Mouse (Mus musculus): ENCODE measurements at regions not wholly inside any gene's neighbourhood (a gene's known extent, or its start where the extent isn't known, plus 50 kb on each side); places are given as distances from the start of the nearest gene placed in this dataset.

DNA sequence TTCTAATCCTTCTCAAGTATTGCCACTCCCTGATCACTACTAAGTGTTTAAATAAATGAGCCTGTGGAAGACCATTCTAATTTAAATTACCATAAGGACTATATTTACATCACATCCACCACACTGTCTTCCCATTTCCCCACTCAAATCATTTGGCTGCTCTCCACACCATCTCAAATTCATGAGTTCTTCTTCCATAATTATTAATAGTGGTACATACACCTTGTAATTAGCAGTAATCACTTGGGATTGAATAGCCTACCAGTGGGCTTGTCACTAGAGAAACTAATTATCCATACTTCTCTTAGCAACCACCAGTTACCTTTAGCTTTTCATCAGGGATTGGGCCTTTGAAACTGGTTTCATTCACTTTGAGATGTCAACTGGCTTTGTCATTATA lies 612.3 kb upstream of the Stxbp6 start:
- Histone ChIP-seq H3K4me1 (ENCODE audit: control insufficient read depth, insufficient read depth, low read length) (no peaks in the 10 kb centered on the region), H3K27ac (ENCODE audit: insufficient read depth, low read depth, low read length) (no peak overlapping the region), H3K36me3 (ENCODE audit: control insufficient read depth, insufficient read depth, low read length) (no peaks in the 10 kb centered on the region), H3K27me3 (replicated peaks; ENCODE audit: control insufficient read depth, insufficient read depth, low read length) (no peaks in the 10 kb centered on the region), H3K4me3 (ENCODE audit: insufficient read depth, low read depth, low read length) (no peak overlapping the region)
- no peak for DNase-seq
- TF ChIP-seq POLR2A (IDR thresholded peaks at IDR 0.05; ENCODE audit: low read depth, low read length) (no peak), CTCF (conservative IDR thresholded peaks at IDR 0.05; ENCODE audit: insufficient read depth, insufficient read length, low read depth, low read length) (no peak)

DNA sequence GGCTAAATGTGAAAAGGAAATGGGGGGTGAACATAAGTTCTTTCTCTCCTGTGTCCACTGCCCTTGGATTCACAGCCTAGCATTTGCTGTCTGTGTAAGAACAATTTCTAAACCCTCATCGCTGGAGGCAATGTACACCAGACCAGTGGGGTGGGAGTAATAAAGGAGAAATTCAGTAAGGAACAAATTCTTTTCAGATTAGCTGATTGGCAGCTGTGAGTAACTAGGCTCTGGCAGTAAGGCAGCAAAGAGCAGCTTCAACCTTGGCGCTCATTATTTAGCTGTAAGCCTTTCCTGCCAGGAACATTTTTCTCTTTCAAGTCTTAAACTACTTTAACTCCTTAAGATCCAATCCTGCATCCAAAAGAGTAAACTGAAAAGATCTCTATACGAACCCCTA lies 597.9 kb upstream of the Stxbp6 start:
- Histone ChIP-seq H3K4me3 (ENCODE audit: insufficient read depth, low read depth, low read length) (no peak overlapping the region), H3K36me3 (ENCODE audit: control insufficient read depth, insufficient read depth, low read length) (no peaks in the 10 kb centered on the region), H3K27me3 (replicated peaks; ENCODE audit: control insufficient read depth, insufficient read depth, low read length) (no peaks in the 10 kb centered on the region), H3K27ac (ENCODE audit: insufficient read depth, low read depth, low read length) (no peak overlapping the region), H3K4me1 (ENCODE audit: control insufficient read depth, insufficient read depth, low read length) (no peaks in the 10 kb centered on the region)
- DNase-seq: no peak
- WGBS: 46% methylated on average over 3 of the region's 3 CpGs
- TF ChIP-seq POLR2A (IDR thresholded peaks at IDR 0.05; ENCODE audit: low read depth, low read length) (no peak), CTCF (conservative IDR thresholded peaks at IDR 0.05; ENCODE audit: insufficient read depth, insufficient read length, low read depth, low read length) (no peak)

DNA sequence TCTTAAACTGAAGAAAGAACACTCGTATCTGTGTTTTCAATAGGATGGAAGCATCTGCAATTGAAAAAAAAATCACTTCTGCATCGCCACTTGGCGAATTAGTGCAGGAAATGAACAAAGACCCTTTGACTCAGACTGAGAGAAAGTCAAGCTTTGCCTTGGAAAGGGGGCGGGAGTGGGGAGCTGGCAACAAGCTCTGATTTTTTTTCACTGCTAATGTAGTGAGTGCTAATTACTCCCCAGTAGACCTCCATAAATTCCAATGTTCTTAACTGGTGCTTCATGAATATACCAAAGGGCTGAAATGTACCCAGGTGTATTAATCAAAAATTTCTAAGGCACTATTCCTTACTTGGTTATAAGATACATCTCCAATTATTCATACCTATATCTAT lies 597.0 kb upstream of the Stxbp6 start:
- no peaks in the 10 kb centered on the region for H3K4me1 ChIP-seq (ENCODE audit: control insufficient read depth, insufficient read depth, low read length)
- no peaks in the 10 kb centered on the region for H3K36me3 ChIP-seq (ENCODE audit: control insufficient read depth, insufficient read depth, low read length)
- TF ChIP-seq POLR2A (IDR thresholded peaks at IDR 0.05; ENCODE audit: low read depth, low read length): no peak
- TF ChIP-seq CTCF (conservative IDR thresholded peaks at IDR 0.05; ENCODE audit: insufficient read depth, insufficient read length, low read depth, low read length): no peak
- WGBS: 66% methylated on average over 4 of the region's 4 CpGs
- H3K27ac ChIP-seq (ENCODE audit: insufficient read depth, low read depth, low read length): no peak overlapping the region
- no peak overlapping the region for H3K4me3 ChIP-seq (ENCODE audit: insufficient read depth, low read depth, low read length)
- no peak for DNase-seq
- H3K27me3 ChIP-seq (replicated peaks; ENCODE audit: control insufficient read depth, insufficient read depth, low read length): no peaks in the 10 kb centered on the region

DNA sequence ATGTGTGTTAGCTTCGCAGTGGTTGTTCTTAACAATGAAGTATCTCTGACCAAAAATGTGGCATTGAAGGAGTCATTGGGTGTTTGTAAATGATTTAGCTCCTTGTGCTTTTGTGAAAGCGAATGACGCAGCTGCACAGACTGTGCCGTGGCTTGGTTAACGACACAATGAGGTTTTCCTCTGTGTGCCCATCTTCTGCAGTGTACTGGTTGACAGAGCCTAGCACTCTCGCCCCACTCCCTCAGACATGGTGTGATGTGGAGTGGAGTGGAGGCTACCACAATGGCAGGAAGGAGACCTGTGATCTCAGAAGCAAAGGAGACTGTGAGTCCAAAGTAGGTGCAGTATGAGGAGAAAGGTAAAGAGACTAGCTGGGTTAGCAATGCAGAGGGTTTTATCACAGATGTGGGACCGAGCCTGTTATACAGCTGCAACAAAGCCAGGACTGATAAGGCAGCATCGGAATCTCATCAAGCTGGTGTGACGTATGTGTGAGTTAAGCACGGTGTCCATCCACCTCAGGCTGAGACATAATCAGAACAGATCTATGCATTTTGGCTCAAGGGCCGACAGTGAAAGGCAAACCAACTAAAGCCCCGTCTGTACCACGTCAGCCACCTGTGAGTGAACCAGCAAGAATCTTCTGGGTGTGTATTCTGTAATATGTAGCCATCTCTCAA lies 596.5 kb upstream of the Stxbp6 start:
- no peak for TF ChIP-seq CTCF (conservative IDR thresholded peaks at IDR 0.05; ENCODE audit: insufficient read depth, insufficient read length, low read depth, low read length)
- no peak for DNase-seq
- Histone ChIP-seq H3K36me3 (ENCODE audit: control insufficient read depth, insufficient read depth, low read length) (no peaks in the 10 kb centered on the region), H3K4me3 (ENCODE audit: insufficient read depth, low read depth, low read length) (no peak overlapping the region), H3K27me3 (replicated peaks; ENCODE audit: control insufficient read depth, insufficient read depth, low read length) (no peaks in the 10 kb centered on the region), H3K27ac (ENCODE audit: insufficient read depth, low read depth, low read length) (no peak overlapping the region), H3K4me1 (ENCODE audit: control insufficient read depth, insufficient read depth, low read length) (no peaks in the 10 kb centered on the region)
- 70% methylated on average over 13 of the region's 13 CpGs for WGBS

DNA sequence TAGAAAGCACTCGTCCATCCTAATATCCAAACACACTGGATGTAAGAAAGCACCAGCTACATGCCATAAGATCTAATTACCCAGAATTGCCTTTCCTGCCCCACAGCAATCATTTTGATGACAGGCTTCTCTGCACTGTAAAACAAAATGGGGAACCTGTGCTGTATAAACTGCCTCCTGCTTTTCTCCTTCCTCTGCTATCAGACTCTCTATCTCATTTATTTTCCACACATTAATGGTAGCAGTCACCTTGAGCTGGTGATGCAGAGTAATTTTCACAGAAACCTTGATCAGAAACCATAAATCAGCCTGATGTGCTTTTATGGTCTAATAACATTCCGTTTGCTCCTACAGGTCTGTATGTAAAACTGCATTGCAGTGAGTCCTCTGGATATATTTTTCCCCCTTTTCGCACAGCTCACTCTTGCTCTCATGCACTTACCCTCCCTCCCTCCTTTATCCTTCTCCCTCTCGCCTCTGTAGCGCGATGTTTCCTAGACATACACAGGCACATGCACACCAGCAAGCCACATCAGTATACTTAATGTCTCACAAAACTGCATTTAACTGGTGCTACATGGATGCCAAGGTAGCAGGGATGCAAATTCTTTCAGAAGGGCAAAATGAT lies 595.9 kb upstream of the Stxbp6 start:
- no peaks in the 10 kb centered on the region for H3K4me1 ChIP-seq (ENCODE audit: control insufficient read depth, insufficient read depth, low read length)
- 35% methylated on average over 6 of the region's 6 CpGs for WGBS
- DNase-seq: no peak
- H3K27me3 ChIP-seq (replicated peaks; ENCODE audit: control insufficient read depth, insufficient read depth, low read length): no peaks in the 10 kb centered on the region
- no peaks in the 10 kb centered on the region for H3K36me3 ChIP-seq (ENCODE audit: control insufficient read depth, insufficient read depth, low read length)
- no peak overlapping the region for H3K4me3 ChIP-seq (ENCODE audit: insufficient read depth, low read depth, low read length)
- no peak overlapping the region for H3K27ac ChIP-seq (ENCODE audit: insufficient read depth, low read depth, low read length)
- TF ChIP-seq CTCF (conservative IDR thresholded peaks at IDR 0.05; ENCODE audit: insufficient read depth, insufficient read length, low read depth, low read length) (no peak), POLR2A (IDR thresholded peaks at IDR 0.05; ENCODE audit: low read depth, low read length) (no peak)

DNA sequence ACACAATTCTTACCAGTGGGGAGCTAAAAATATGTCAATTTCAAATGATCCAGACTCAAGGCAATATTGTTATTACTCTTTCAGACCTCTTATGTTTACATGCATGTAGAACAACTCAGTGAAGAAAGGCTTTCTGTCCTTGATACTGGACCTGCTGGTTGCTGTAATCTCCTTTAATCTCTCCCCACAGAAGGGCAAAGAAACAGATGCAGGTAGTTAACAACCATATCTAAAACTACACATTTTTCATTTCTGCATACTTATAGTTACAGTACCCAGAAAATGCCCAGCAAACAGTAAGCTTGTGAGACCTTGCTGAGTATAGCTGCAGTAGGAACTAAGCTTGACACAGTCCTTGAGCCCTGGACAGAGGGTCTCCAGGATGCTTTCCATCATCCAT lies 585.1 kb upstream of the Stxbp6 start:
- DNase-seq: no peak
- TF ChIP-seq POLR2A (IDR thresholded peaks at IDR 0.05; ENCODE audit: low read depth, low read length) (no peak), CTCF (conservative IDR thresholded peaks at IDR 0.05; ENCODE audit: insufficient read depth, insufficient read length, low read depth, low read length) (no peak)
- Histone ChIP-seq H3K4me1 (ENCODE audit: control insufficient read depth, insufficient read depth, low read length) (no peaks in the 10 kb centered on the region), H3K36me3 (ENCODE audit: control insufficient read depth, insufficient read depth, low read length) (no peaks in the 10 kb centered on the region), H3K27ac (ENCODE audit: insufficient read depth, low read depth, low read length) (no peak overlapping the region), H3K4me3 (ENCODE audit: insufficient read depth, low read depth, low read length) (no peak overlapping the region), H3K27me3 (replicated peaks; ENCODE audit: control insufficient read depth, insufficient read depth, low read length) (no peaks in the 10 kb centered on the region)

DNA sequence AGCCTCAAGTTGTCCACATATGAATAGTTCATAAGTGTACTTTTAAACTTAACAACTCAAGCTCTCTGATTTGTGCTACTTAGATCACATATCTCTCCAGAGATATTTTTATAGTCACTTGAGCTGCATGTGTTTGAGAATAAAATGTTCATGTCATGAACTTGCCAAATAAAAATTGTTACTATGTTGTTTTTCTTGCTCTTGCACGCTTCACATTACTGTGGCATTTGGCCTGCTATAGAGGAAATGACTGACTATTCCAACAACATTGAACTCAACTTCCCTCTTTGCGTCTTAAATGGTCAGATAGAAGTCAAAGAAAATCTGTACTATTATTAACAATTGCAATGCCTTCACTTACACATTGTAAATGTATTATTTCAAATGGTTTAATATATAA lies 582.1 kb upstream of the Stxbp6 start:
- no peak for DNase-seq
- Histone ChIP-seq H3K36me3 (ENCODE audit: control insufficient read depth, insufficient read depth, low read length) (no peaks in the 10 kb centered on the region), H3K27me3 (replicated peaks; ENCODE audit: control insufficient read depth, insufficient read depth, low read length) (no peaks in the 10 kb centered on the region), H3K4me1 (ENCODE audit: control insufficient read depth, insufficient read depth, low read length) (no peaks in the 10 kb centered on the region), H3K4me3 (ENCODE audit: insufficient read depth, low read depth, low read length) (no peak overlapping the region), H3K27ac (ENCODE audit: insufficient read depth, low read depth, low read length) (no peak overlapping the region)
- TF ChIP-seq POLR2A (IDR thresholded peaks at IDR 0.05; ENCODE audit: low read depth, low read length): no peak
- no peak for TF ChIP-seq CTCF (conservative IDR thresholded peaks at IDR 0.05; ENCODE audit: insufficient read depth, insufficient read length, low read depth, low read length)
- 40% methylated on average over 2 of the region's 2 CpGs for WGBS
